22 mouse cellular contexts compared by ENCODE assay signal in the genomic region with DNA sequence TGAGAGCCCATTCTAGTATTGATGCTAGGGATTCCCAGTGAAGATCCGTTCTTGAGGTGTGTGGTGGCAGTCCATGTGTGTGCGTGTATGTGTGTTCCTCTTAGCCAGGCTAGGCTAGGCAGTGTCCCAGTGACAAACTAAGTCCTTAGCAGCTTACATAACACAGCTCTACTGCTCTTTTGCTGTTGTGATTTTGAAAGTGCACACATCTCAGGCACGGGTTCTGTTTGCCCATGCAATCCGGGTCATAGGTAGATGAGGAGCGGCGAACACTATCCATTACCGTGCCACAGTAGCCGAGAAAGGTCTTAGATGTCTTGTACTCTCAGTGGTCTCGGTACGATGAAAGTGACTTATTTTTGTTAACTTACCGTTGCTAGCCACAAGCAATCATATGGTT.
"Had no signal": no experiment of that assay in that cellular context is flagged by ENCODE, and none has a peak within 500 bp of the region (broad histone marks: within the 10 kb centered on the region; RNA-seq: fewer than 3 reads in every experiment).

No protein-coding gene starts in this region.

- H3K27me3 ChIP-seq: heart, embryonic 13.5 days; heart, embryonic 15.5 days; hindbrain, embryonic 15.5 days; kidney, embryonic 15.5 days; limb, embryonic 13.5 days; limb, embryonic 15.5 days had no signal

- DNase-seq: gastrocnemius, postnatal 14 days; gastrocnemius, postnatal 36 days; heart, adult 18-20 months; heart, postnatal 14 days; heart, postnatal 36 days; kidney, adult 11 months; kidney, postnatal 14 days; layer of hippocampus, adult 9-11 months; layer of hippocampus, postnatal 36 days; left cerebral cortex, postnatal 4 days had no signal

- H3K4me2 ChIP-seq: heart, embryonic 13.5 days; heart, embryonic 15.5 days; hindbrain, embryonic 13.5 days; hindbrain, embryonic 15.5 days; kidney, embryonic 15.5 days; limb, embryonic 13.5 days; limb, embryonic 15.5 days had no signal

- H3K4me3 ChIP-seq: heart, embryonic 10.5 days; heart, embryonic 13.5 days; heart, embryonic 15.5 days; hindbrain, embryonic 13.5 days; hindbrain, embryonic 15.5 days; kidney, embryonic 15.5 days; limb, embryonic 13.5 days; limb, embryonic 15.5 days had no signal

- H3K9ac ChIP-seq: heart, embryonic 13.5 days; heart, embryonic 15.5 days; hindbrain, embryonic 13.5 days; hindbrain, embryonic 15.5 days; kidney, embryonic 15.5 days; limb, embryonic 13.5 days; limb, embryonic 15.5 days; liver, embryonic 14.5 days had no signal

- H3K9me3 ChIP-seq: heart, embryonic 10.5 days; heart, embryonic 13.5 days; heart, embryonic 15.5 days; hindbrain, embryonic 13.5 days; hindbrain, embryonic 15.5 days; kidney, embryonic 15.5 days; limb, embryonic 13.5 days; limb, embryonic 15.5 days had no signal

- H3K27ac ChIP-seq: heart, embryonic 10.5 days; heart, embryonic 13.5 days; heart, embryonic 15.5 days; hindbrain, embryonic 15.5 days; hindbrain, postnatal 0 days; kidney, embryonic 15.5 days; kidney, postnatal 0 days; limb, embryonic 13.5 days; limb, embryonic 15.5 days; liver, embryonic 14.5 days had no signal

- ATAC-seq: hindbrain, postnatal 0 days; intestine, embryonic 16.5 days had no signal

- H3K36me3 ChIP-seq: heart, embryonic 10.5 days; heart, embryonic 13.5 days; heart, embryonic 15.5 days; hindbrain, embryonic 13.5 days; hindbrain, embryonic 15.5 days; kidney, embryonic 15.5 days; limb, embryonic 13.5 days; limb, embryonic 15.5 days had no signal
